Mouse (Mus musculus) c-Kit-negative CD71-positive TER-119-positive erythroid progenitor cells, embryonic 14.5 days (primary cell): Measurements from ENCODE around the gene Eprs.

Experiments used
- DNase-seq: peaks from one replicate; pipeline ENCODE4 v3.0.0-alpha.2; 2013; ENCODE audit warnings: low read depth, low spot score

Gene Eprs

GRCm38 (mm10) chr1:185449727-185450126 lies 86.9 kb downstream of the Eprs start:
- DNase-seq = no peak

- no peak for DNase-seq
Observed at GRCm38 (mm10) chr1:185451077-185451476, 88.2 kb downstream of the Eprs start.

GRCm38 (mm10) chr1:185451495-185451894 lies 88.7 kb downstream of the Eprs start:
- no peak for DNase-seq

GRCm38 (mm10) chr1:185452461-185452860 lies 89.6 kb downstream of the Eprs start:
- DNase-seq = no peak

GRCm38 (mm10) chr1:185454144-185454543 lies 91.3 kb downstream of the Eprs start:
- DNase-seq = no peak

- DNase-seq = peak; percentile 87
Observed at GRCm38 (mm10) chr1:185454575-185454954, 91.7 kb downstream of the Eprs start, which contains the start of gene Slc30a10. Slc30a10 (plus strand) TSS chr1:185454848.

- DNase-seq = no peak
Observed at GRCm38 (mm10) chr1:185454955-185455701, 92.3 kb downstream of the Eprs start.

GRCm38 (mm10) chr1:185456327-185456726 lies 93.5 kb downstream of the Eprs start:
- no peak for DNase-seq

GRCm38 (mm10) chr1:185460096-185460495 lies 97.3 kb downstream of the Eprs start:
- no peak for DNase-seq

GRCm38 (mm10) chr1:185462889-185463288 lies 100.0 kb downstream of the Eprs start:
- DNase-seq = no peak

GRCm38 (mm10) chr1:185469551-185470021 lies 106.7 kb downstream of the Eprs start:
- DNase-seq = no peak

- peak; percentile 73 for DNase-seq
Observed at GRCm38 (mm10) chr1:185472025-185472720, 109.3 kb downstream of the Eprs start.

GRCm38 (mm10) chr1:185472730-185473129 lies 109.9 kb downstream of the Eprs start:
- no peak for DNase-seq

GRCm38 (mm10) chr1:185473437-185473836 lies 110.6 kb downstream of the Eprs start:
- no peak for DNase-seq
